Mouse (Mus musculus): ENCODE measurements around the gene Mrrf. TPM values are rescaled to one million over a fixed set of nuclear protein-coding genes. Genes with fewer than 3 reads are reported as not detected.

The Mrrf gene
- total and polyA plus RNA-seq, 3 experiments = 1.8 to 57.9 (median 55.2) TPM

DNA sequence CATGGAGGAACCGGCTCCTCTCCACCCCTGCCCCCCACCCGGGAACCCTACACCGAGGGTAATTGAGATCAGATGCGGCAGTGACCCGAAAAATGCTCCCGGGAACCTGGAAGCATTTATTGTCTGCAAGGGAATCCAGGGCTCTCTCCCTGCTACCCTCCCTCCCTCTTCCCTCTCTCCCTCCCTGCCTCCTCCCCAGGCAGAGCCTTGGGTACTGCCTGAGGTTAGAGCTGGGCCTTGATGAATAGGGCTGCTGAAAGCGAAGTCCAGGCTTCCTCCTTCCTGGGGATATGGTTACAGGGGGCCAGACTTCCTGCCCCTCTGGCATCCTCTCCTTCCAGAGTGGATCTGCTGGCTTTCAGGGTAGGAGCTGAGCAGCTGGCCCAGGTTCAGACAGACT lies 75.6 kb downstream of the Mrrf start:
- H3K36me3 ChIP-seq (replicated peaks) = no peaks in the 10 kb centered on the region
- ATAC-seq (ENCODE audit: extremely low read depth, insufficient number of reproducible peaks, low FRiP score, poor library complexity, severe bottlenecking) (no peak), DNase-seq (ENCODE audit: low spot score) (no peak)
- H3K9me3 ChIP-seq (replicated peaks) = no peaks in the 10 kb centered on the region
- TF ChIP-seq CTCF (IDR thresholded peaks at IDR 0.05; ENCODE audit: low read depth, low read length) = no peak
- TF ChIP-seq GATA2 (IDR thresholded peaks at IDR 0.05; ENCODE audit: borderline replicate concordance, low read depth, low read length) = no peak
- TF ChIP-seq TAL1 (conservative IDR thresholded peaks at IDR 0.05; ENCODE audit: low read depth, low read length) = no peak
- TF ChIP-seq GATA1 (IDR thresholded peaks at IDR 0.05; ENCODE audit: borderline replicate concordance, low read length) = no peak
- TF ChIP-seq POLR2AphosphoS5 (IDR thresholded peaks at IDR 0.05; ENCODE audit: insufficient replicate concordance, low read depth, low read length) = no peak
- peaks cover 38% of the 10 kb centered on the region for H3K4me1 ChIP-seq (ENCODE audit: insufficient read depth, low read depth, low read length)
- no peak overlapping the region for H3K4me3 ChIP-seq (ENCODE audit: low read depth, low read length)
- H3K27me3 ChIP-seq (ENCODE audit: insufficient read depth, low read length) = peaks cover 12% of the 10 kb centered on the region

DNA sequence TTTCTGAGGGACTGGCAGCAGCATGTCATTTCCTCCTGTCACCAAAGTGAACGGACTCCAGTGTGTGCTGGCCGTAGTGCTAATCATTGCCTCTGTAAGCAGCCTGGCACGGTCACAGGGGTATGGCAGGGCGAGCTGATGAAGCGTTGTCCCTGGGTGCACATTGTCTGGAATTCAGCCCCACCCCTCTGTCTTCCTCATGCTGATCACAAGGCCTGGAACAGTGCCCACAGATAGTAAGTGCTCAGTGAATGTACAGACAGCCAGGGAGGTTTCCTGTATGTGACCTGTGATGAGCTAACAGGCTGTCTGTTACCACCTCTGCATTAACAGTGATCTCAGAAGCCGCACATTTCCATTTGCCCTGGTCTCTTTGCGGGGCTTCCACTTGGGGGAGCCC lies 76.9 kb downstream of the Mrrf start:
- Histone ChIP-seq H3K27me3 (ENCODE audit: insufficient read depth, low read length) (peaks cover 18% of the 10 kb centered on the region), H3K4me1 (ENCODE audit: insufficient read depth, low read depth, low read length) (peaks cover 39% of the 10 kb centered on the region), H3K9me3 (replicated peaks) (no peaks in the 10 kb centered on the region), H3K36me3 (replicated peaks) (no peaks in the 10 kb centered on the region), H3K4me3 (ENCODE audit: low read depth, low read length) (no peak overlapping the region)
- no peak for DNase-seq (ENCODE audit: low spot score)
- TF ChIP-seq GATA1 (IDR thresholded peaks at IDR 0.05; ENCODE audit: borderline replicate concordance, low read length) = no peak
- TF ChIP-seq TAL1 (conservative IDR thresholded peaks at IDR 0.05; ENCODE audit: low read depth, low read length) = no peak
- TF ChIP-seq CTCF (IDR thresholded peaks at IDR 0.05; ENCODE audit: low read depth, low read length) = no peak
- no peak for TF ChIP-seq POLR2AphosphoS5 (IDR thresholded peaks at IDR 0.05; ENCODE audit: insufficient replicate concordance, low read depth, low read length)
- no peak for TF ChIP-seq GATA2 (IDR thresholded peaks at IDR 0.05; ENCODE audit: borderline replicate concordance, low read depth, low read length)
- ATAC-seq (ENCODE audit: extremely low read depth, insufficient number of reproducible peaks, low FRiP score, poor library complexity, severe bottlenecking) = no peak

DNA sequence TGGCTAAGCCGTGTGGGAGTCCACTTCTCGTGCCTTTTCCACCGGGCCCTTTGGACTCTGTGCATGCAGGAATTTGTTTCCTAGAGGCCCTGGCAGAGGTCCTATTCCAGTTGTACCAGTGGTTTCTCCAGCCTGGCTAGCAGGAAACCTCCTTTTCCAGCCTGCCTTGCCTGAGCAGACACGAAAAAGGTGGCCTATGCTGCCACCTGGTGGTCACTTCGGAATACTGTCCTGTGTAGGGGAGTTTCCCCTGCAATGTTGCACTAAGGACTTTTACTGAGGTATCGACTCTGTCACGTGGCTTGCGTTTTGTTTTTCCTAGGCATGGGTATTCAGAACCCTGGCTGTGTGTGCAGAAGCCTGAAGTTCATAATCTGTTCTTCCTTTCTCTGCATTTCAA lies 77.8 kb downstream of the Mrrf start:
- DNase-seq (ENCODE audit: low spot score) = peak; percentile 71
- peaks cover 18% of the 10 kb centered on the region for H3K27me3 ChIP-seq (ENCODE audit: insufficient read depth, low read length)
- no peak overlapping the region for H3K4me3 ChIP-seq (ENCODE audit: low read depth, low read length)
- peaks cover 39% of the 10 kb centered on the region for H3K4me1 ChIP-seq (ENCODE audit: insufficient read depth, low read depth, low read length)
- TF ChIP-seq GATA1 (IDR thresholded peaks at IDR 0.05; ENCODE audit: borderline replicate concordance, low read length) (no peak), CTCF (IDR thresholded peaks at IDR 0.05; ENCODE audit: low read depth, low read length) (peak; percentile 63; the same call in 1 of the 2 replicates)
- H3K36me3 ChIP-seq (replicated peaks) = no peaks in the 10 kb centered on the region
- peak; percentile 79 for ATAC-seq (ENCODE audit: extremely low read depth, insufficient number of reproducible peaks, low FRiP score, poor library complexity, severe bottlenecking)
- no peaks in the 10 kb centered on the region for H3K9me3 ChIP-seq (replicated peaks)

DNA sequence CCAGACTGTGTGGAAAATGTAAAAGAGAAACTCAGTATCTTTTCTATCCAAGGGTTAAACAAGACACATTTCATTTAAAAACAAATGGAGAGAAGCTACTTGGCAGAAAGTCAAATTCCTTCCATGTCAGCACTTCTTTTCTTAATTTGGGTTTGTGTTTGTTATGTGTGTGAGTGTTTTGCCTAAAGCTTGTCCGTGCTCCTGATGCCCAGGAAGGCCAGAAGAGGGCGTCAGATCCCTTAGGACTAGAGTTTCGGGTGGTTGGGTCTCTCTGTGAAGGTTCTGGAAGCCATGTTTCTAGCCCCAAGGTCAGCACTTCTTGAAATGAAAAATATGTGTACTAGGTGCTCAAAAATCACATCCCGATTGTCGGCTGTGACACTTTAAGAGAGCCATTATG lies 78.2 kb downstream of the Mrrf start:
- no peak for ATAC-seq (ENCODE audit: extremely low read depth, insufficient number of reproducible peaks, low FRiP score, poor library complexity, severe bottlenecking)
- no peak for DNase-seq (ENCODE audit: low spot score)
- no peak overlapping the region for H3K4me3 ChIP-seq (ENCODE audit: low read depth, low read length)
- no peak for TF ChIP-seq TAL1 (conservative IDR thresholded peaks at IDR 0.05; ENCODE audit: low read depth, low read length)
- no peak for TF ChIP-seq CTCF (IDR thresholded peaks at IDR 0.05; ENCODE audit: low read depth, low read length)
- TF ChIP-seq POLR2AphosphoS5 (IDR thresholded peaks at IDR 0.05; ENCODE audit: insufficient replicate concordance, low read depth, low read length) = no peak
- TF ChIP-seq GATA1 (IDR thresholded peaks at IDR 0.05; ENCODE audit: borderline replicate concordance, low read length) = no peak
- TF ChIP-seq GATA2 (IDR thresholded peaks at IDR 0.05; ENCODE audit: borderline replicate concordance, low read depth, low read length) = no peak
- H3K4me1 ChIP-seq (ENCODE audit: insufficient read depth, low read depth, low read length) = peaks cover 39% of the 10 kb centered on the region
- H3K36me3 ChIP-seq (replicated peaks) = no peaks in the 10 kb centered on the region
- peaks cover 18% of the 10 kb centered on the region for H3K27me3 ChIP-seq (ENCODE audit: insufficient read depth, low read length)
- no peaks in the 10 kb centered on the region for H3K9me3 ChIP-seq (replicated peaks)

DNA sequence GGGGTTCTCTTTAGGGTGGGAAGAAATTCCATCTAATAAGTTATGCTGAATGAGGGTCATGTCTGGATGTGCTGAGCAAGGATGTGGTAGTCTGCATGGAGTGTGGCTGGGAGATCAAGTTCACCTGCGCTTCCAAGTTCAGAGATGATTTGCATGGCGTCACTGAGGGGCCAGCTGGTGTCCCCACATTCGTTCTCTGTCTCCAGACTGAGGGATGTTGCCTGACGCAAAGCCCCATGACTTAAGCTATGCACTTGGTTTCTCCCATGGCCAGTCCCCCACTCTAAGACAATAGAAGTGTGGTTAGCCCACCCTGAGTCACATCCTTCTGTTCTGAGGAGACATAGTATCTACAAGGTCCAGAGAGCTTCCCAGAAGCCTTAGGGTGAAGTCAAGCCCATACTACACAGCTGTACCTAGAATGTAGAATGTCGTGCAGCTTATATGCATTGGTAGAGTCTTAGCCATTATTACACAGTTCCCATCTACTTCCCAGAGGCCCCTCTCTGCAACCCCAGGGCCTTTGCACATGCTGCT lies 79.1 kb downstream of the Mrrf start:
- ATAC-seq (ENCODE audit: extremely low read depth, insufficient number of reproducible peaks, low FRiP score, poor library complexity, severe bottlenecking) = no peak
- H3K9me3 ChIP-seq (replicated peaks) = no peaks in the 10 kb centered on the region
- H3K36me3 ChIP-seq (replicated peaks) = no peaks in the 10 kb centered on the region
- TF ChIP-seq GATA2 (IDR thresholded peaks at IDR 0.05; ENCODE audit: borderline replicate concordance, low read depth, low read length) = no peak
- TF ChIP-seq TAL1 (conservative IDR thresholded peaks at IDR 0.05; ENCODE audit: low read depth, low read length) = no peak
- TF ChIP-seq CTCF (IDR thresholded peaks at IDR 0.05; ENCODE audit: low read depth, low read length) = no peak
- TF ChIP-seq POLR2AphosphoS5 (IDR thresholded peaks at IDR 0.05; ENCODE audit: insufficient replicate concordance, low read depth, low read length) = no peak
- no peak for TF ChIP-seq GATA1 (IDR thresholded peaks at IDR 0.05; ENCODE audit: borderline replicate concordance, low read length)
- peaks cover 39% of the 10 kb centered on the region for H3K4me1 ChIP-seq (ENCODE audit: insufficient read depth, low read depth, low read length)
- peaks cover 18% of the 10 kb centered on the region for H3K27me3 ChIP-seq (ENCODE audit: insufficient read depth, low read length)
- no peak overlapping the region for H3K4me3 ChIP-seq (ENCODE audit: low read depth, low read length)
- DNase-seq (ENCODE audit: low spot score) = no peak

DNA sequence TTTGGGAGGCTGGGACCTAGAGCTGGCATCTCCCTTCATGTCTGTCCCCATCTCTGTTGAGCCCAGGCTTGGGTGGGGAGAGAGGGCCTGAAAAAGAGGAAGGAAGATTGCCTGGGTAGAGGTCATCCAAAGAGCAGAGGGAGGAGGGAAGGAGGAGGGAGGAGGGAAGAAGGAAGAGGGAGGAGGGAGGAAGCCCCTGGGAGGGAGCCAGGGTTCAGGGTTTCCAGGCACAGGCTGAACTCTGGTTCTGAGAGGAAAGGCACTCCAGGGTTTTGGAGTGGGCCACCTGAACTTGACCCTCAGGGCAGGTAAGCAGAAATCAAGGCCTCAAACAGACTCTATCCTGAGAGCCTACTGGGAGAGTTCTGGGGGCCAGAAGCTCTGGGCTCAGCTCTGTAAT lies 80.4 kb downstream of the Mrrf start:
- no peak for DNase-seq (ENCODE audit: low spot score)
- TF ChIP-seq CTCF (IDR thresholded peaks at IDR 0.05; ENCODE audit: low read depth, low read length) (no peak), POLR2AphosphoS5 (IDR thresholded peaks at IDR 0.05; ENCODE audit: insufficient replicate concordance, low read depth, low read length) (no peak), GATA1 (IDR thresholded peaks at IDR 0.05; ENCODE audit: borderline replicate concordance, low read length) (no peak), TAL1 (conservative IDR thresholded peaks at IDR 0.05; ENCODE audit: low read depth, low read length) (no peak), GATA2 (IDR thresholded peaks at IDR 0.05; ENCODE audit: borderline replicate concordance, low read depth, low read length) (no peak)
- Histone ChIP-seq H3K4me3 (ENCODE audit: low read depth, low read length) (no peak overlapping the region), H3K27me3 (ENCODE audit: insufficient read depth, low read length) (peaks cover 21% of the 10 kb centered on the region), H3K36me3 (replicated peaks) (no peaks in the 10 kb centered on the region), H3K4me1 (ENCODE audit: insufficient read depth, low read depth, low read length) (peaks cover 39% of the 10 kb centered on the region), H3K9me3 (replicated peaks) (no peaks in the 10 kb centered on the region)
- peak; percentile 55; the same call in 1 of the 2 replicates for ATAC-seq (ENCODE audit: extremely low read depth, insufficient number of reproducible peaks, low FRiP score, poor library complexity, severe bottlenecking)

All from G1E (cell line).